Mouse (Mus musculus) hindbrain, embryonic 14.5 days (tissue): ENCODE results near the gene Vps33b. TPM values are rescaled to one million over a fixed set of nuclear protein-coding genes. Genes with fewer than 3 reads are reported as not detected.

Experiments
- ATAC-seq: fragments of 200-750 bp; cut with Nextera tagmentation; 2 replicates; pipeline ENCODE4 v1.8.0; 2017; ENCODE audit warnings: moderate number of reproducible peaks, mild to moderate bottlenecking, moderate TSS enrichment, moderate library complexity; ENCODE audit not compliant: low FRiP score
- DNase-seq: peaks from one replicate; pipeline ENCODE4 v3.0.0-alpha.2; 2015; ENCODE audit warnings: low spot score
- H3K27ac ChIP-seq: fragments of 300-500 bp; sonication (generic); 2 replicates; pipeline ENCODE4 v1.5.1; 2014; ENCODE audit warnings: mild to moderate bottlenecking, moderate library complexity
- H3K27me3 ChIP-seq: fragments of 300-500 bp; sonication (generic); 2 replicates; pipeline ENCODE4 v1.6.1; 2014; ENCODE audit warnings: mild to moderate bottlenecking, low read length, mixed read lengths; ENCODE audit not compliant: control insufficient read depth, insufficient read depth
- H3K36me3 ChIP-seq: fragments of 300-500 bp; sonication (generic); replicated peaks from 2 replicates; pipeline ENCODE4 v1.6.1; 2014; ENCODE audit not compliant: control insufficient read depth, insufficient read depth
- H3K4me1 ChIP-seq: fragments of 300-500 bp; sonication (generic); replicated peaks from 2 replicates; pipeline ENCODE4 v1.6.1; 2014; ENCODE audit warnings: antibody characterized with exemption, low read length, mixed read lengths; ENCODE audit not compliant: control insufficient read depth, insufficient read depth
- H3K4me2 ChIP-seq: fragments of 300-500 bp; sonication (generic); replicated peaks from 2 replicates; pipeline ENCODE4 v1.6.1; 2014; ENCODE audit warnings: mild to moderate bottlenecking, moderate library complexity
- H3K4me3 ChIP-seq: fragments of 300-500 bp; sonication (generic); replicated peaks from 2 replicates; pipeline ENCODE4 v1.5.1; 2014; ENCODE audit warnings: mild to moderate bottlenecking, low read length
- H3K9ac ChIP-seq: fragments of 300-500 bp; sonication (generic); 2 replicates; pipeline ENCODE4 v1.6.1; 2014
- H3K9me3 ChIP-seq: fragments of 300-500 bp; sonication (generic); 2 replicates; pipeline ENCODE4 v1.6.1; 2016; ENCODE audit warnings: low read length; ENCODE audit not compliant: control insufficient read depth
- WGBS: fragments of 180-500 bp; shearing (Covaris S2); extraction: QIAGEN DNeasy Blood & Tissue Kit; methylation state at CpG from one replicate; pipeline ENCODE4 v1.1.7; 2014; 5-methylcytosine and 5-hydroxymethylcytosine counted together
- polyA plus RNA-seq: library from polyadenylated mRNA; unstranded; fragments of >200 nt; fragmentation: Nextera tagmentation; extraction: Ambion mirVana; gene quantifications from 2 replicates; pipeline ENCODE4 v1.2.1, GENCODE M21; 2014

Gene Vps33b
- 22.0 and 26.5 TPM in 2 replicates for polyA plus RNA-seq

- peak within 1 kb of the TSS; percentile 94 for H3K4me2 ChIP-seq
- H3K9ac ChIP-seq = peak within 1 kb of the TSS; percentile 84
- peak within 1 kb of the TSS; percentile 77 for H3K27ac ChIP-seq
- peak within 1 kb of the TSS; percentile 78 for H3K4me3 ChIP-seq
- peaks cover 58% of the 10 kb centered on the region for H3K36me3 ChIP-seq
- H3K27me3 ChIP-seq = no peaks in the 10 kb centered on the region
- DNase-seq (peak; percentile 91), ATAC-seq (peak; percentile 94)
- H3K9me3 ChIP-seq = peaks cover 3% of the 10 kb centered on the region
- H3K4me1 ChIP-seq = peaks cover 28% of the 10 kb centered on the region
- 5% methylated on average over 21 of the region's 21 CpGs for WGBS
Measured at GRCm38 (mm10) chr7:80268897-80269750, at the start of gene Vps33b. Gene Vps33b (plus strand): TSS chr7:80269649.

GRCm38 (mm10) chr7:80220237-80220797 lies 49.1 kb upstream of the Vps33b start:
- H3K27ac ChIP-seq = no peak overlapping the region
- H3K9ac ChIP-seq = no peak overlapping the region
- ATAC-seq (no peak), DNase-seq (no peak)
- no peaks in the 10 kb centered on the region for H3K4me1 ChIP-seq
- WGBS = 96% methylated on average over 9 of the region's 9 CpGs
- no peaks in the 10 kb centered on the region for H3K27me3 ChIP-seq
- H3K4me2 ChIP-seq = no peak overlapping the region
- peaks cover 95% of the 10 kb centered on the region for H3K36me3 ChIP-seq
- H3K9me3 ChIP-seq = no peaks in the 10 kb centered on the region
- no peak overlapping the region for H3K4me3 ChIP-seq

- Histone ChIP-seq H3K27me3 (no peaks in the 10 kb centered on the region), H3K4me1 (no peaks in the 10 kb centered on the region), H3K36me3 (peaks cover 98% of the 10 kb centered on the region), H3K9ac (no peak overlapping the region), H3K27ac (no peak overlapping the region), H3K4me2 (no peak overlapping the region), H3K4me3 (no peak overlapping the region), H3K9me3 (no peaks in the 10 kb centered on the region)
- DNase-seq (no peak), ATAC-seq (no peak)
- WGBS = 83% methylated on average over 4 of the region's 4 CpGs
Measured at GRCm38 (mm10) chr7:80221179-80221750, 48.2 kb upstream of the Vps33b start.

- Histone ChIP-seq H3K9ac (no peak overlapping the region), H3K4me2 (no peak overlapping the region), H3K27me3 (no peaks in the 10 kb centered on the region; the same call in 1 of the 2 replicates), H3K27ac (no peak overlapping the region), H3K4me1 (no peaks in the 10 kb centered on the region; the same call in 1 of the 2 replicates), H3K4me3 (no peak overlapping the region), H3K36me3 (peaks cover 58% of the 10 kb centered on the region), H3K9me3 (no peaks in the 10 kb centered on the region)
- DNase-seq (no peak), ATAC-seq (no peak)
- WGBS = 95% methylated on average over 4 of the region's 4 CpGs
Measured at GRCm38 (mm10) chr7:80227065-80227464, 42.4 kb upstream of the Vps33b start.

- Histone ChIP-seq H3K4me3 (no peak overlapping the region), H3K27ac (no peak overlapping the region), H3K4me2 (no peak overlapping the region), H3K9me3 (no peaks in the 10 kb centered on the region), H3K4me1 (peaks cover 17% of the 10 kb centered on the region), H3K27me3 (no peaks in the 10 kb centered on the region; the same call in 1 of the 2 replicates), H3K36me3 (peaks cover 29% of the 10 kb centered on the region), H3K9ac (no peak overlapping the region)
- DNase-seq (no peak), ATAC-seq (no peak)
- WGBS = 55% methylated on average over 6 of the region's 6 CpGs
Measured at GRCm38 (mm10) chr7:80230196-80230595, 39.3 kb upstream of the Vps33b start.

- DNase-seq = no peak
- no peaks in the 10 kb centered on the region for H3K9me3 ChIP-seq
- 1% methylated on average over 29 of the region's 29 CpGs for WGBS
- H3K4me3 ChIP-seq = peak overlapping the region; percentile 78
- no peaks in the 10 kb centered on the region; the same call in 1 of the 2 replicates for H3K27me3 ChIP-seq
- H3K4me2 ChIP-seq = peak overlapping the region; percentile 89
- peak; percentile 28 for ATAC-seq
- peaks cover 11% of the 10 kb centered on the region for H3K36me3 ChIP-seq
- H3K27ac ChIP-seq = no peak overlapping the region
- H3K4me1 ChIP-seq = peaks cover 18% of the 10 kb centered on the region
- peak overlapping the region; percentile 60 for H3K9ac ChIP-seq
Measured at GRCm38 (mm10) chr7:80231971-80232488, 37.4 kb upstream of the Vps33b start.

- DNase-seq (peak; percentile 98), ATAC-seq (peak; percentile 96)
- peak within 1 kb of the TSS; percentile 78 for H3K4me3 ChIP-seq
- peak within 1 kb of the TSS; percentile 38 for H3K27ac ChIP-seq
- H3K9me3 ChIP-seq = no peaks in the 10 kb centered on the region
- peak within 1 kb of the TSS; percentile 89 for H3K4me2 ChIP-seq
- no peaks in the 10 kb centered on the region; the same call in 1 of the 2 replicates for H3K27me3 ChIP-seq
- H3K36me3 ChIP-seq = peaks cover 6% of the 10 kb centered on the region
- peaks cover 18% of the 10 kb centered on the region for H3K4me1 ChIP-seq
- under 1% methylated on average over 56 of the region's 56 CpGs for WGBS
- H3K9ac ChIP-seq = peak within 1 kb of the TSS; percentile 60
Measured at GRCm38 (mm10) chr7:80232489-80233029, 36.9 kb upstream of the Vps33b start, which contains the start of the genes Cib1 and Gdpgp1. Gene Cib1 (minus strand): TSS chr7:80232813. Gene Gdpgp1 (plus strand): TSS chr7:80232865.

GRCm38 (mm10) chr7:80233799-80234198 lies 35.6 kb upstream of the Vps33b start:
- peaks cover 18% of the 10 kb centered on the region for H3K4me1 ChIP-seq
- H3K4me3 ChIP-seq = peak overlapping the region; percentile 78; the same call in 1 of the 2 replicates
- no peak overlapping the region for H3K27ac ChIP-seq
- H3K9me3 ChIP-seq = no peaks in the 10 kb centered on the region
- H3K36me3 ChIP-seq = peaks cover 9% of the 10 kb centered on the region
- ATAC-seq (no peak), DNase-seq (no peak)
- peak overlapping the region; percentile 60 for H3K9ac ChIP-seq
- WGBS = 73% methylated on average over 9 of the region's 9 CpGs
- no peaks in the 10 kb centered on the region; the same call in 1 of the 2 replicates for H3K27me3 ChIP-seq
- H3K4me2 ChIP-seq = peak overlapping the region; percentile 89
